Mouse (Mus musculus) testis, adult 2 months (tissue): Measurements from ENCODE around the gene Ttc28.
A peak's percentile ranks its signal among the peaks of the same experiment; 100 is the strongest.

Experiments
- CTCF ChIP-seq: fragments of 200-500 bp; IDR thresholded peaks from 2 replicates; pipeline ENCODE4 v1.5.1; 2012; ENCODE audit warnings: low read depth, mild to moderate bottlenecking, inconsistent platforms, low read length, moderate library complexity; ENCODE audit not compliant: control insufficient read depth, insufficient read depth, insufficient replicate concordance
- POLR2A ChIP-seq: fragments of 200-500 bp; IDR thresholded peaks from 2 replicates; pipeline ENCODE4 v1.6.1; 2012; ENCODE audit warnings: low read depth, mild to moderate bottlenecking, inconsistent platforms, low read length, moderate library complexity; ENCODE audit not compliant: control insufficient read depth

DNA sequence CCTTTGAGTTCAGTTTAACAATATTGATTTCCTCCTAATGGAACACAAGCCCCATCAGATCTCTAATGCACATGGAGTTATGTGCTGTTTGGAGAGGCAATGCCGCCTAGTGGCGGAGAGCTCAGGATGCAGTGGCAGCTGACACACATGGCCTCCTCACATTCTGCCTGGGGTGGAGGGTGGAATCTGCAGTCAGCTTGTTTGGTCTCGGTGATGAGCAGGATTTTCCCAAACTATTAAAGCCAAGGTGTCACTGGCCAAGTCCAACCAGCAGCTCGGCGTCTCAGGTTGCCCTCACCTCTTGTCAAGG, 329.0 kb downstream of the Ttc28 start:
- no peak for TF ChIP-seq POLR2A
- TF ChIP-seq CTCF = peak; percentile 69; the same call in 1 of the 2 replicates
